Mouse (Mus musculus) kidney, adult 2 months (tissue): ENCODE results near the gene Olfr193.
"Not testable (repeated sequence)": the region's sequence is repeated elsewhere in the genome, so short reads cannot be mapped to it uniquely, and the experiment has no call there.

Experiments
- CTCF ChIP-seq: fragments of 200-500 bp; conservative IDR thresholded peaks from 2 replicates; pipeline ENCODE4 v1.5.1; 2011; ENCODE audit warnings: low read depth, mild to moderate bottlenecking, control low read depth, low read length, moderate library complexity, mixed read lengths; ENCODE audit not compliant: insufficient read depth, insufficient read length
- POLR2A ChIP-seq: fragments of 200-500 bp; IDR thresholded peaks from one replicate; pipeline ENCODE4 v1.6.1; 2011; ENCODE audit warnings: low read depth, low read length, control low read depth

DNA sequence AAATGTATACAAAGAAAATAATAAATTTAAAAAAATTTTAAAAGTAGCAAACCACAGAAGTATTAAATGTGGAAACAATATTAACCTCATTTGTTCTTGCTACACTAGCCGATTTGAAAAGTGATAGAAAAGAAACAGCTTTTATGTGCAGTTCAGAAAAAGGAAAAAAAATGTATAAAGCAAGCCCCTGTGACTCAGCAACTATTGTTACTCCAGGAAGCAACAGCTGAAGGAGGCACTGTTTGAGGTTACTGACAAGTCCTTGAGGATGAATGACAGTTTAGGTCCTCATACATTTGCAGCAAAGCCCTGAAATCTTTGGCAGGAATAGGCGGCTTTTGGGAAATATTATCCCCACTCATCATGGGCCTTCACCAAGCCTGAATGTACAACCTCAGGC, 30.6 kb downstream of the Olfr193 start:
- not testable (repeated sequence) for TF ChIP-seq CTCF, POLR2A
